Mouse (Mus musculus) inflammation-experienced regulatory T-cells, adult 6 months (primary cell): ENCODE measurements around the gene P2ry12. TPM values are rescaled to one million over a fixed set of nuclear protein-coding genes. Genes with fewer than 3 reads are reported as not detected.

Experiments
- ATAC-seq: one replicate; pipeline ENCODE4 v1.8.0; 2017
- polyA plus RNA-seq, 3 experiments: library from polyadenylated mRNA; unstranded; fragments of 100-300 nt; shearing (Covaris generic); gene quantifications; one replicate each; pipeline ENCODE4 v1.2.1; 2017

The P2ry12 gene
- under 1 TPM in 2 of 3 experiments, not detected in 1; 0.31 to 0.44 TPM for polyA plus RNA-seq

GRCm38 (mm10) chr3:59262704-59263103 lies at the start of gene P2ry12:
Gene P2ry12, minus strand, starts transcription at chr3:59262871.
- ATAC-seq = no peak

DNA sequence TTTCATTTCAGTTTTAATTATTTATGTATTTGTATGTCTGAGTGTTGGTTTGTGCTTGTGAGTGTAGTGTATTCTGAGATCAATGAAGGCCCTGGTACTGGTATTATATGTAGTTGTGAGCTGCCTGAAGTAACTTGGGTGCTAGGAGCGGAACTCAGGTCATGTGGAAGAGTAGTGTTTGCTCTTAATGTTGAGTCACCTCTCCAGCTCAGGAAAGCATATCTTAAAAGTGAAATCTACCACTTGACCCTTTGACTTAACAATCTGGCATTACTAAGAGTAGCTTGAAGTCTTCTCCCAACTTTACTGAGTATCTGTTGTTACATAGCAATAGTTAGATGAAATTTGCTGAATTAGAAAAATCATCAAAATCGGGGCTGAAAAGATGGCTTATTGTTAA lies 42.8 kb upstream of the P2ry12 start:
- no peak for ATAC-seq

GRCm38 (mm10) chr3:59304944-59305343 lies 42.3 kb upstream of the P2ry12 start:
- no peak for ATAC-seq

- no peak for ATAC-seq
Observed at GRCm38 (mm10) chr3:59297653-59298052, 35.0 kb upstream of the P2ry12 start.

GRCm38 (mm10) chr3:59296563-59297130 lies 34.0 kb upstream of the P2ry12 start:
- peak; percentile 75 for ATAC-seq

- no peak for ATAC-seq
Observed at GRCm38 (mm10) chr3:59295699-59296562, 33.3 kb upstream of the P2ry12 start.

DNA sequence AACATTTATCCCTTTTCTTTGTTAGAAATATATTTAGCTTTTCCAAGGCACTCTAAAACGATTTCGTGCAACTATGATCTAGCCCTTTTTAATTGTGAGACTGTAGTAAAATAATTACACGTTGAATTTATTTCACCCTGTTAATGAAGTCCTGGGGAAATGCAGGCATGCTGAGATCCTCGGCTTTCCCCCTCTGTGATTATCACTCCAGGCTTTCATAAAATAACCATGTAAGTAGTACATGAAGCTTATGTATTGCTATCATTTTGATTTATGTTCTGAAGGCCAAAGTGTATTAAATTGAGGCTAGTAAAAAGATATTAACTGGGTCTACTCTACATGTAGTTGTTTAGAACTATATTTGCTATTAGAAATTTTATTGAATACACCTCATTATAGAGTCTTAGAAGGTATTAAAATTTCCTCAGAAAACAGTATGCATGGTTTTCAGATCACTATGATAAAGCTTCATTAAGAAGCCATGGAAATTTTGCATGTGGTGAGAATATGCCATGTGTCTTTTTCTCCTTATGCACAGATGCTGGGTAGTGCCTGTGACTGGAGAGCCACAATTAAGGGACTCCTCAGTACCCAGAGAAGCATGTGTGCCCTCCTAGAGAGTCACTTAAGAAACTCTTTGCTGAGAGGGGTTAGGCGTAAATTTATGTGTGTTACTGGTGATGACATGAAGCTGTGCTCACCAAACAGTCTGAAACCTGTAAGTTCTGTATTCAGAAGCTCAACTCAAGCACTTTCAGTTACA lies 30.9 kb upstream of the P2ry12 start:
- ATAC-seq = no peak

GRCm38 (mm10) chr3:59290551-59290950 lies 27.9 kb upstream of the P2ry12 start:
- no peak for ATAC-seq

GRCm38 (mm10) chr3:59278620-59279019 lies 15.9 kb upstream of the P2ry12 start:
- ATAC-seq = no peak

DNA sequence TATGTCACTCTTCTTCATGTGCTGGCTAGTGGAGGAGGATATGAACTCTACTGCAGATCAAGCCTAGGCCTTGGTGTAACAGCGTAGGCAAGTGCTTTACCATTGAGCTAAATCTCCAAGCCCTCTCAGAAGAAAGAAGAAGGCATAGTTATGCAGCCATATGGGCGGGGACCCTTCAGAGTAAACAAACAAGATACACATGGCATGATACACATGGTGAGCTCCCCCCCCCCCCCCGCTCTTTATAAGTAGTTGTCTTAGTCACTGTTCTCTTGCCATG lies 15.5 kb upstream of the P2ry12 start:
- no peak for ATAC-seq

GRCm38 (mm10) chr3:59277502-59278253 lies 15.0 kb upstream of the P2ry12 start:
- no peak for ATAC-seq

DNA sequence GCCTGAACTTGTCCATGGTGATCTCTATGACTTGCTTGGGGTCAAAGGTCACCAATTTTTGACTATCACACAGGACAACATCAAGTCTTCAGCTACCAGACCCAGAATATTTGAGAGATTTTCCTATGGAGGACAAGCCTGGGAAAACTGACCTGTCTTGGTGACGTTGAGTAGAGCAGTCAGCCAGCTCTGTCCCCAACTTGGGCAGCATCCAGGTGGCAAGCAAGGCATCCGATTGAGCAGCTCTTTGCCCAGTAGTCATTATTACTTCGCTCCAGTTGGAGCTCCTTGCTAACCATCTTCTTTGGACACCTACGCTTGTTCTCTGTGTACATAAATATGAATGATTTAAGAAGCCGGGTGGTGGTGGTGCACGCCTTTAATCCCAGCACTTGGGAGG lies 8.1 kb upstream of the P2ry12 start:
- ATAC-seq = no peak

- no peak for ATAC-seq
Observed at GRCm38 (mm10) chr3:59263988-59264387, 1.3 kb upstream of the P2ry12 start.

DNA sequence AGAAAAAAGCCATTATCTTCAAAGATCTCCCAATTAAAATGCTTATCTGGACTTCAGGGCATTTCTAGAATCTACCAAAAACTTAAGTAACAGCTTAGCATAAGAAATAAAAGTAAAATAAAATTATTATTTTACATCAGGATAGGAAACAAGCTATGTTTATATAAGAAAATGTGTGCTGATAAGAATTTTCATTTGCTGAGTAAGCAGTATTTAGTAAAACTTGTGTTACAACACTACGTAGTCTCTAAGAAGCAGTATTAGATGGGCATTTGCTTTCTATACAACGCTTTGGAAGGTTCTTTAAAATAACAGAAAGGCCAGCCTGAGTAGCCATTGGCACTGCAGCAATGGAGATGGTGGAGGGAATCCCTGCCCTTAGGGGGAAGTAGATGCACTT lies 746 bp upstream of the P2ry12 start:
- no peak for ATAC-seq

DNA sequence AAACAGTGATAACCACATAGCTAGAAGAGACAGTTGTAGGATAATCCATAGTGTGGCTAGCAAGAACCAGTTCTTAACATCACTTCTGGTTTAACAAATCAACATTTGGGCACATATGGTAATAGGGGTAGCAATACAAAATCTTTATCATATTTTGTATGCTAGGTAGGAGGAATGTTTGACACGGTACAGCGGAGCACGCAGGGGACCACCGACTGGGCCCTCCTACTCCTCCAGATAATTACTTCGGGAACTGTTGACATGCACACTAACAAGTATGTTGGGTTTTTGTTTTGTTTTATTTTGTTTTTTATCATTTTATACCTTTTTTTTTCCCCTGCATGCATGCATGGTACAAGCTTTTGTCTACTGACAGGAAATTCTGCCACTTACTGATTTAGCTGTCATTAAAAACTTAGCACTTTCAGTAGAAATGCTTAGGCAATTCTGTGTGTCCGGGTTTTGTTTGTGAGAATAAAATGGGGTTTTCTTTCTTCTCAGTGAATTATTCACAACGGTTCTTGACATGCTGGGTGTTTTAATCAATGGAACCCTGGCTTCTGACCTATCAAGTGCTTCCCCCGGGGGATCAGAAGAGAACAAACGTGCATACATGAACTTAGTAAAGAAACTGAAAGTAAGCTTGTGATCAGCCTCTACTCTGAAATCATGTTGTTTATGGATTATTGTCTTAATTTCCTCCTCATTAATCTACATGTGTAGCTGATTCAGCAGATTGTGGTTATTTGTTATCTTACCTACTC lies 780 bp downstream of the P2ry12 start:
- ATAC-seq = peak; percentile 58

DNA sequence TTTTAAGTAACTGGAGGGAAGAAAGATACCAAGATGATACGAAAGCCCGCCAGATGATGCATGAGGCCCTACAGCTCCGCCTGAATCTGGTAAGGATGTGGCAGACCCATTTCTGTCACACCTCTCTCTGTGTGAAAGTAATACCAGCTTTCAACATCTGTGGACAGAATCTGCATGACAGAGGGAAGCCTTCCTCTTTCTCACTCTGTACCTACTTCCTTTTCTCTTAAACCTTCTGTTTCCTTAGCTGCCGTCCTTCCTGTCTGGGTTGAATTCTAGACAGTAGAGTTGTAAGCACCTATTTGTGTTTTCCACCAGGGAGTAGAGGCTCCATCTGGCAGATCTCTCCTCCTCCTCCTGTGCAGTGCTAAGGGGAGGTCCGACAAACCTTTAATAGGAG lies 1.9 kb downstream of the P2ry12 start:
- ATAC-seq = peak; percentile 80

- ATAC-seq = no peak
Observed at GRCm38 (mm10) chr3:59257740-59258664, 4.7 kb downstream of the P2ry12 start.

GRCm38 (mm10) chr3:59250454-59250853 lies 12.2 kb downstream of the P2ry12 start:
- no peak for ATAC-seq

- no peak for ATAC-seq
Observed at GRCm38 (mm10) chr3:59248031-59248430, 14.6 kb downstream of the P2ry12 start.

GRCm38 (mm10) chr3:59243384-59243783 lies 19.3 kb downstream of the P2ry12 start:
- no peak for ATAC-seq

GRCm38 (mm10) chr3:59234878-59235277 lies 27.8 kb downstream of the P2ry12 start:
- ATAC-seq = peak; percentile 65
